Mouse (Mus musculus) bone marrow, adult 2 months (tissue): Measurements from ENCODE around the gene D10Jhu81e. TPM values are rescaled to one million over a fixed set of nuclear protein-coding genes. Genes with fewer than 3 reads are reported as not detected.
"Not testable (repeated sequence)": the region's sequence is repeated elsewhere in the genome, so short reads cannot be mapped to it uniquely, and the experiment has no call there.

ENCODE experiments used
- H3K27ac ChIP-seq: fragments of 200-500 bp; 2 replicates; pipeline ENCODE4 v1.5.1; 2012; ENCODE audit warnings: low read depth, mild to moderate bottlenecking, control low read depth, inconsistent platforms, low read length; ENCODE audit not compliant: control insufficient read depth, poor library complexity, insufficient read depth
- H3K4me1 ChIP-seq: fragments of 200-500 bp; 2 replicates; pipeline ENCODE4 v1.6.1; 2011; ENCODE audit warnings: low read length; ENCODE audit not compliant: control insufficient read depth, insufficient read depth
- H3K4me3 ChIP-seq: fragments of 200-500 bp; replicated peaks from 2 replicates; pipeline ENCODE3; 2011; ENCODE audit warnings: mild to moderate bottlenecking, low read depth, low read length, control low read depth; ENCODE audit not compliant: control insufficient read depth
- CTCF ChIP-seq: fragments of 200-500 bp; IDR thresholded peaks from 2 replicates; pipeline ENCODE4 v1.5.1; 2011; ENCODE audit warnings: low read length, control low read depth; ENCODE audit not compliant: control insufficient read depth, insufficient read depth
- POLR2A ChIP-seq: fragments of 200-500 bp; IDR thresholded peaks from 2 replicates; pipeline ENCODE4 v1.6.1; 2011; ENCODE audit warnings: low read depth, mild to moderate bottlenecking, control low read depth, low read length, borderline replicate concordance; ENCODE audit not compliant: control insufficient read depth
- WGBS: fragments of 180-500 bp; shearing (Covaris S2); methylation state at CpG from one replicate; pipeline ENCODE4 v1.1.7; 2018; 5-methylcytosine and 5-hydroxymethylcytosine counted together
- polyA plus RNA-seq: library from polyadenylated mRNA; stranded (reverse); fragments of >200 nt; gene quantifications from 2 replicates; pipeline ENCODE4 v1.2.4, GENCODE M21; 2011; ENCODE audit warnings: low replicate concordance; ENCODE audit not compliant: missing spikeins, insufficient read depth, insufficient read length

The D10Jhu81e gene
- 25.3 and 31.3 TPM in 2 replicates for polyA plus RNA-seq

DNA sequence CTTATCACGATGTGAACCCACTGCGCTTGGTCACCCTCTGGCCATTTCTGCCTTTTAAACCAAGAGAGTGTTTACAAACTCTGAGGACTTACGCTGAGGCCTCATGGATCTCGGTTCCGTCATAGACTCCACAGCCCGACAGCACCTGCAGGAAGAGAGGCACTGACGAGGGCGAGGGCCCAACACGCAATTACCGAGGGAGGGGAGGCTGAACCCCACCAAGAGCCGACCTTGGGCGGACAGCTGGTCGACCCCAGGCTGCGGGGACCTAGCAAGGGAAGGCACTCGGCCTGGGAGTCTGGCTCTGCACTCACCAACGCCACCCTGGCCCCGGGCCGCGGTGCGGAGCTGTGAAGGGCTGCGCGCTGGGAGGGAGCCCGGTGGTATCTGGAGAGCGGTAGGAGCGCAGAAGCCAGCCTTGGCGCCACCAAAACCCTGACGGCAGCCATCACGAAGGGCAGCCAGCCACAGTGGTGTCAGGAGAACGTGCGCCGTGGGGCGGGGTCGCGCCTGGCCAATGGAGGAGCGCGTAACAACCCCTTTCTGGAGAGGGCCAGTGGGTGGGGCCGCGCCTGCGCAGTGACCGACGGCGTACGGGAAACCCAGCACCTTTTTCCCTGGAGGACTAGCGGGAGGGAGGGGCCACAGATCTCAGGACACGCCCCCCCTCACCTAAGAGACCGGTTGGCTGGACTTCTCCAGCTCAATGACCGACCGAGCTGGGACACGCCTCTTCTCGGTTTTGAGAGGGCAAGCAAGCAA is at the start of gene D10Jhu81e:
TSS of gene D10Jhu81e (minus strand) at position 502 of the 762 bp plus-strand sequence.
- 1% methylated on average over 50 of the region's 50 CpGs for WGBS
- peak; percentile 85; the same call in 1 of the 2 replicates for TF ChIP-seq POLR2A
- peak; percentile 8; the same call in 1 of the 2 replicates for TF ChIP-seq CTCF
- H3K27ac ChIP-seq, result peak within 1 kb of the TSS; percentile 55

GRCm38 (mm10) chr10:78218576-78218975 is 49.0 kb upstream of the D10Jhu81e start:
- Histone ChIP-seq H3K4me1 (peaks cover 4% of the 10 kb centered on the region; the same call in 1 of the 2 replicates), H3K4me3 (no peak overlapping the region), H3K27ac (no peak overlapping the region)
- no peak for TF ChIP-seq CTCF
- no peak for TF ChIP-seq POLR2A
- 86% methylated on average over 6 of the region's 6 CpGs for WGBS

More for the DNA sequence above, at the start of gene D10Jhu81e:
- Histone ChIP-seq H3K4me3 (peak within 1 kb of the TSS; percentile 77), H3K4me1 (no peaks in the 10 kb centered on the region; the same call in 1 of the 2 replicates)

DNA sequence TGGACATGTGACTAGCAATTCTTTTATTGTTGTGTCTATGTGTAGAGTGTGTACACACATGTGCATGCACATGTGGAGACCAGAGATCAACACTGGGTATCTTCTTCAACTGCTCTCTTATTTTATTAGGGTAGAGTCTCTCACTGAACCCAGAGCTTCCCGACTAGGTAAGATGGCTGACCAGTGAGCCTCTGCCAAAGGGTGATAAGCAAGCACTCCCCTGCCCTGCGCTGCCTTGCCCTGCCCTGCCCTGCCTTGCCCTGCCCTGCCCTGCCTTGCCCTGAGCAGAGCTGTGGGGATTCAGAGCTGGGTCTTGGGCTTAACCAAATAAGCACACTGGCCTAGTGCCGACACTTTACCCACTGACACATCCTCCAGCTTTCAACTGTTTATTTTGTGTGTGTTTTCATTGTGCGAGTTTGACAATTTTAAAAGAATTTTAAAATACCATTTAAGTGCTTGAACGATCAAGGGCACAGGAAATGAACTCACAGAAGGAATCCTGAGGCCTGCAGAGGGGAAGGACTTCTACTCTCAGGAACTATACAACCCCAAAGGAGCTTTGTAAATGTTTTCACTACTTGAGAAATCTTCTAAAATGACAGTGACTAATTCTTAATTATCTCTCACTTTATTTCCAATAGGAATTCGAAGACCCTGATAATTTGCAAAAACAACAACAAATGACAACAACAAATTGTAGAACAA is 46.9 kb upstream of the D10Jhu81e start:
- no peak; the same call in 1 of the 2 replicates for TF ChIP-seq POLR2A
- peaks cover 4% of the 10 kb centered on the region; the same call in 1 of the 2 replicates for H3K4me1 ChIP-seq
- WGBS, result 64% methylated on average over 6 of the region's 6 CpGs

DNA sequence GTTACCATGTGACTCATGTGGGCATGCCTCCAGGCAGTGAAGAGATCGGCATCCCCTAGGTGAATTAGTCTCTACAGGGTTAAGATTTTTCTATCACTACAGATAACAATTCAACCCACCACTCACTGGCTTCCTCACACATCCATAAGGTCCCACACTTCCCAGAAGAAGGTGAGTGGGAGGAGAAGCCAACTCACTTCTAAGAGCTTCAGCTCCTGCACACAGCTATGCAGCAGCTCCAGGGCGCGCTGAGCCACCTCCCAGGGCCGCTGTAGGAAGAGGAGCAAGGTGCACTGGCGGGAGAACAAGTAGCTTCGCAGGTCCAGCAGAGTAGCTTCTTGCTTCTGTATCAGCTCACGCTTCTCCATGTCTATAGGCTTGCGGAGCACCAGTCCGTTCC is 44.8 kb upstream of the D10Jhu81e start:
- 95% methylated on average over 9 of the region's 9 CpGs for WGBS
- no peak for TF ChIP-seq CTCF
- no peak for TF ChIP-seq POLR2A
- Histone ChIP-seq H3K4me1 (peaks cover 4% of the 10 kb centered on the region; the same call in 1 of the 2 replicates), H3K27ac (no peak overlapping the region), H3K4me3 (no peak overlapping the region)

More for the DNA sequence above, 46.9 kb upstream of the D10Jhu81e start:
- H3K27ac ChIP-seq, result peak overlapping the region; percentile 37
- no peak overlapping the region for H3K4me3 ChIP-seq

DNA sequence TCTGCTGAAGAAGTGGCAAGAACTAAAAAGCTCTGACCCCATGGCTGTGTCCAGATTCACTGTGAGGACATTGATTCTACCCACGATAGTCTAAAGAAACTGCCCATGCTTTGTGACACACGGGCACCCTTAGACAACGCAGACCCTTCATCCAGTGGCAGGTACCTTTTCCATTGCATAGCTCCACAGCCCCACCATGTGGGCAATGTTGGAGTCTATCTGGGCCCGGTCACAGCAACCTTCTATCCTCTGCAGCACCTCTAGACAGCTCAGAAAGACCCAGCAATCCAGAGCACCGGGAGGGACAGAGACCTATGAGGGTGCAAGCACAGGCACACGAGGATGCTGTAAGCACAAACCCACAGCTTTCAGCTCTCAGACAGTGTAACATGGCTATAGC is 41.7 kb upstream of the D10Jhu81e start:
- 67% methylated on average over 6 of the region's 6 CpGs for WGBS
- H3K4me1 ChIP-seq, result no peaks in the 10 kb centered on the region; the same call in 1 of the 2 replicates
- H3K27ac ChIP-seq, result no peak overlapping the region
- TF ChIP-seq POLR2A (no peak), CTCF (peak; percentile 53)
- no peak overlapping the region for H3K4me3 ChIP-seq

- TF ChIP-seq CTCF (no peak), POLR2A (no peak)
- Histone ChIP-seq H3K4me3 (no peak overlapping the region), H3K27ac (no peak overlapping the region), H3K4me1 (no peaks in the 10 kb centered on the region; the same call in 1 of the 2 replicates)
- 70% methylated on average over 4 of the region's 4 CpGs for WGBS
Measured at GRCm38 (mm10) chr10:78201182-78201581, 31.6 kb upstream of the D10Jhu81e start.

- H3K27ac ChIP-seq, result no peak overlapping the region
- H3K4me1 ChIP-seq, result no peaks in the 10 kb centered on the region
- H3K4me3 ChIP-seq, result no peak overlapping the region
- WGBS, result 94% methylated on average over 5 of the region's 5 CpGs
- TF ChIP-seq CTCF (no peak), POLR2A (no peak)
Measured at GRCm38 (mm10) chr10:78192933-78193332, 23.4 kb upstream of the D10Jhu81e start.

DNA sequence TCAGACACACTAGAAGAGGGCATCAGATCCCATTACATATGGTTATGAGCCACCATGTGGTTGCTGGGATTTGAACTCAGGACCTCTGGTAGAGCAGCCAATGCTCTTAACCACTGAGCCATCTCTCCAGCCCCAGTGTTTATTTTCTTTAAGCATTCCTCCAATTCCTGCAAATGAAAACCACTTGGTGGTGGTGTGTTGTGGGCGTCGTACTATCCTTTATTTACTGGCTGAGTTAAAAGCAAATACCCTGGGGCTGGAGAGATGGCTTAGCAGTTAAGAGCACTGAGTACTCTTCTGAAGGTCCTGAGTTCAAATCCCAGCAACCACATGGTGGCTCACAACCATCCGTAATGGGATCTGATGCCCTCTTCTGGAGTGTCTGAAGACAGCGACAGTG is 16.5 kb upstream of the D10Jhu81e start:
- not testable (repeated sequence) for H3K27ac ChIP-seq, H3K4me1 ChIP-seq

DNA sequence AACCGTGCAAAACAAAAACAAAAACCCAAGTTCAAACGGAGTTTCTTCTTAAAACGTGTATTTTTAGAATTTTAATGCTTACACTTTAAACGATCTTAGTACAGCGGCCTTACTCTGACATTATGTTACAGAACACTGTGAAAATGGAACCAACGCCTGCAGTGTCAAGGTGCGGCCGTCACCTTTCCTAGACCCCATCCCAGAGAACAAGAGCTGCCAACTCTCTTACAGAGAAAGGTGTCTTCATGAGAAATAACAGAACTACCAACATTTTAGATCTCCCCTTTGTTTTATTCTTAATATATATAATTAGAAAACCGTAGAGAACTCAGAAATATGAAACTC is 15.8 kb upstream of the D10Jhu81e start:
- peak overlapping the region; percentile 32 for H3K27ac ChIP-seq
- H3K4me3 ChIP-seq, result peak overlapping the region; percentile 63
- WGBS, result 4% methylated on average over 9 of the region's 9 CpGs
- TF ChIP-seq CTCF, result no peak
- TF ChIP-seq POLR2A, result no peak
- H3K4me1 ChIP-seq, result peaks cover 4% of the 10 kb centered on the region

More for the DNA sequence above, 16.5 kb upstream of the D10Jhu81e start:
- 91% methylated on average over 4 of the region's 4 CpGs for WGBS
- not testable (repeated sequence) for H3K4me3 ChIP-seq
